Mouse (Mus musculus) G1E (cell line): ENCODE measurements around the gene Smim8. TPM values are rescaled to one million over a fixed set of nuclear protein-coding genes. Genes with fewer than 3 reads are reported as not detected.

Experiments
- ATAC-seq: 2 replicates; pipeline ENCODE4 v1.8.0; 2016; ENCODE audit warnings: mild to moderate bottlenecking; ENCODE audit not compliant: insufficient number of reproducible peaks, poor library complexity, low FRiP score, severe bottlenecking; ENCODE audit errors: extremely low read depth
- DNase-seq: peaks from one replicate; pipeline ENCODE4 v3.0.0; 2012; ENCODE audit warnings: low spot score
- H3K27me3 ChIP-seq: 2 replicates; pipeline ENCODE4 v1.6.1; 2012; ENCODE audit warnings: mild to moderate bottlenecking, low read length, inconsistent platforms; ENCODE audit not compliant: insufficient read depth
- H3K36me3 ChIP-seq: replicated peaks from 2 replicates; pipeline ENCODE3; 2012; ENCODE audit warnings: mild to moderate bottlenecking, inconsistent platforms
- H3K4me1 ChIP-seq: 2 replicates; pipeline ENCODE4 v1.6.1; 2012; ENCODE audit warnings: low read depth, low read length, inconsistent platforms, mixed read lengths; ENCODE audit not compliant: insufficient read depth
- H3K4me3 ChIP-seq: 2 replicates; pipeline ENCODE4 v1.5.1; 2012; ENCODE audit warnings: low read depth, mild to moderate bottlenecking, inconsistent platforms, low read length, moderate library complexity, mixed read lengths
- H3K9me3 ChIP-seq: replicated peaks from 2 replicates; pipeline ENCODE4 v1.6.1; 2012; ENCODE audit warnings: inconsistent platforms
- CTCF ChIP-seq: IDR thresholded peaks from 2 replicates; pipeline ENCODE4 v1.5.1; 2012; ENCODE audit warnings: low read depth, low read length, inconsistent platforms, mixed read lengths
- GATA1 ChIP-seq: IDR thresholded peaks from 2 replicates; pipeline ENCODE4 v1.6.1; 2012; ENCODE audit warnings: borderline replicate concordance, low read length, inconsistent platforms, mixed read lengths
- GATA2 ChIP-seq: IDR thresholded peaks from 2 replicates; pipeline ENCODE4 v1.6.1; 2012; ENCODE audit warnings: low read depth, low read length, inconsistent platforms, borderline replicate concordance
- POLR2AphosphoS5 ChIP-seq: IDR thresholded peaks from 2 replicates; pipeline ENCODE4 v1.6.1; 2012; ENCODE audit warnings: low read depth, low read length, inconsistent platforms; ENCODE audit not compliant: insufficient replicate concordance
- TAL1 ChIP-seq: conservative IDR thresholded peaks from 2 replicates; pipeline ENCODE4 v1.6.1; 2012; ENCODE audit warnings: low read depth, low read length, inconsistent platforms, mixed read lengths
- polyA plus RNA-seq: library from polyadenylated mRNA; stranded (reverse); fragments of >175 nt; gene quantifications from 2 replicates; pipeline ENCODE4 v1.2.3, GENCODE M21; 2012
- total RNA-seq, 2 experiments: library from RNA; stranded (forward) in 1 of 2; stranded (reverse) in 1 of 2; fragments of 200-1000 nt in 1 of 2; fragments of >200 nt in 1 of 2; fragmentation: Nextera tagmentation in 1 of 2; gene quantifications; 2 replicates each; pipeline ENCODE4 v1.2.3; 2014 to 2017

The Smim8 gene
- total and polyA plus RNA-seq, 3 experiments, result 27.0 to 92.9 (median 43.7) TPM

DNA sequence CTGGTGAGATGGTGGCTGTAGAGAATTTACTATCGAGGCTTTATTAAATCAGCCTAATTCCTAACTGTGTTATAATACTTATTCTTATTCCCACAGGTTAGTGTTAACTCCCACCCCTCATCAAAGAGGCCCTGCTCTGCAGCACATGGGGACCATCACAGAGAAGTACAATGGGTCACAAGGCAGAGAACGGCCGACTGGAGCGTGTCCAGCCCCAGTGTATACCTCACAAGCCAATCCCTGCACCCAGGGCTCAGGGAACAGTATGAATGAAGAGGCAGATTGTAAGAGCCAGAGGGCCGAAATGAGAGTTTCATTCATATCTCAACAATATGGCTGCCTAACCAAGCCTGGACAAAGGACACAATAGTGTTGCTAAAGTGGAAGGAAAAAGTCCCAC is 18.1 kb upstream of the Smim8 start:
- H3K27me3 ChIP-seq, result no peaks in the 10 kb centered on the region
- ATAC-seq, result no peak; the same call in 1 of the 2 replicates
- no peak overlapping the region for H3K4me3 ChIP-seq
- no peaks in the 10 kb centered on the region for H3K9me3 ChIP-seq
- TF ChIP-seq CTCF (no peak), TAL1 (no peak), GATA1 (no peak), GATA2 (no peak), POLR2AphosphoS5 (no peak)
- no peak for DNase-seq
- H3K4me1 ChIP-seq, result no peaks in the 10 kb centered on the region
- H3K36me3 ChIP-seq, result no peaks in the 10 kb centered on the region

DNA sequence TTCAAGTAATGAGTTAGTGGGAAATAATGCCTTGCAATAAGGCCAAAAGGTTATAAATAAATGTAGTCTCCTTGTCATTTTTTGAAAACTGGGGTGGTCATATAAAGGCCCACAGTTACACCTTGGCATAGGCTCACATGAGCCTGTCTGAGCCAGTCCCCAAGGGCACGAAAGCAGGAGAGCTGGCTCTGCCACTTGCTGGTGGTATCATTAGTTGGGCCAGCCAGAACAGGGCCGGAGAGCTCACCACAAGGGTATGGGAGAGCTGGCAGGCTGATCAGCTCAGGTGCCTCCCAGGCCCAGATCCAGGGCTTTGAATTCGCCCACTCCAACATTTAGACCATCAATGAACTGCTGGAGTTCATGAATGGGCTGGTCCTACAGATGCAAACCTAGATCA is 8.3 kb upstream of the Smim8 start:
- ATAC-seq, result no peak
- DNase-seq, result no peak
- Histone ChIP-seq H3K27me3 (peaks cover 34% of the 10 kb centered on the region), H3K4me1 (peaks cover 11% of the 10 kb centered on the region), H3K9me3 (peaks cover 2% of the 10 kb centered on the region; the same call in 1 of the 2 replicates), H3K4me3 (no peak overlapping the region), H3K36me3 (no peaks in the 10 kb centered on the region)
- TF ChIP-seq POLR2AphosphoS5 (no peak), GATA1 (no peak), CTCF (no peak), TAL1 (no peak), GATA2 (no peak)

DNA sequence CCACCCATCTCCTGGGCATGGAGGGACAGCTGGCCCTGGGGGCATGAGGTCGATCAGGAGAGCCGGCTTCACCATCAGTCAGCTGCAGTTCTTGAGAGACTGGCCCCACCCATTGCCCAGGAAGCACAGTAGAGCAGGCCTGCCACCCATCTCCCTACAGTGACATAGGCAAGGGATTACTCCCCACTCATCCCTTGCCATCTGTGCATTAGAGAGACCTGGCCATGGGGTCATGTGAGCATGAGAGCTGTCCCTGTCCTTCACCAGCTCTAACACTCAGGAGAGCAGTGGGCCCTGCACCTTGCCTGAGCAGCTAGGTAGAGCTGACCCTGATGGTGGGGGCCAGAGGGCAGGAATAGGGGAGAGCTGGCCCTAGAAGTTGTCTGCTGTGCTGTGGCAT is 7.4 kb upstream of the Smim8 start:
- no peak for TF ChIP-seq POLR2AphosphoS5
- no peak for TF ChIP-seq TAL1
- no peak for TF ChIP-seq CTCF
- TF ChIP-seq GATA1, result no peak
- TF ChIP-seq GATA2, result no peak
- Histone ChIP-seq H3K36me3 (no peaks in the 10 kb centered on the region), H3K4me3 (no peak overlapping the region), H3K9me3 (peaks cover 2% of the 10 kb centered on the region; the same call in 1 of the 2 replicates), H3K4me1 (peaks cover 15% of the 10 kb centered on the region), H3K27me3 (peaks cover 34% of the 10 kb centered on the region)
- DNase-seq, result no peak
- ATAC-seq, result no peak

DNA sequence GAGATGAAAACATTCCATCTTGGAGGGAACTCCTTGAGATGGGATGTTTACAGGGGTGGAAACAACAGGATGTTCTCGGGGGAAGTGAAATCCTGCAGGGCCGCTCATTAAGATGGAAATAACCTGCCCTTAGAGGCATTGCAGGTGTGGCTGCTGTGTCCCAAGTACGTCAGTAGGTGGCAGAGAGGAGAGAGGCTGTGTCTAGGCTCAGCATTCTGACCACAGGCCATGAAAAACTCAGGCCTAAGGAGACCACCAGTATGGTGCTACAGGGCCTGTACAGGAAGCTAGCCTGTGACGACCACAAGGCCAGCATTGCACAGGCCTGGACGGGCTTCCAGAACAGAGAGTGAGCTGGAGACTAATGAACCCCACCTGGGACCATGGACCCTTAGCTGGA is 6.6 kb upstream of the Smim8 start:
- H3K36me3 ChIP-seq, result no peaks in the 10 kb centered on the region
- peaks cover 15% of the 10 kb centered on the region for H3K4me1 ChIP-seq
- no peak for DNase-seq
- TF ChIP-seq POLR2AphosphoS5, result no peak
- TF ChIP-seq GATA2, result no peak
- TF ChIP-seq CTCF, result no peak
- no peak for TF ChIP-seq TAL1
- TF ChIP-seq GATA1, result no peak
- H3K27me3 ChIP-seq, result peaks cover 34% of the 10 kb centered on the region
- ATAC-seq, result no peak
- no peak overlapping the region for H3K4me3 ChIP-seq
- H3K9me3 ChIP-seq, result peaks cover 2% of the 10 kb centered on the region; the same call in 1 of the 2 replicates

DNA sequence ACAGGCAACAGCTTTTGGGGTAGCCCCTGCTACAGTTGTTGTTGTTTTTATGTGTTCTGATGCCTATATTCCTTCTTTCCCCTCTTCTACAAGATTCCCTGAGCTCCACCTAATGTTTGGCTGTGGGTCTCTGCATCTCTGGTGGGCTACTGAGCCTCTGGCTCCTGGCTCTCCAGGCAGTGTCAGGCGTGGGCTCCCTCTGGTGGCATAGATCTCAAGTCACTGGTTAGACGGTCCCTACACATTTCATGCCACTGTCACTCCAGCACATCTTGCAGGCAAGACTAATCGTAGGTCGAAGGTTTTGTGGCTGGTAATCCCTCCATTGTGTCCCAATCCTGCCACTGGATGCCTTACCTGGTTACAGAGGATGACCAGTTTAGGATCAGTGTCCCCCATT is 4.5 kb upstream of the Smim8 start:
- peak; percentile 12 for DNase-seq
- H3K27me3 ChIP-seq, result peaks cover 21% of the 10 kb centered on the region
- TF ChIP-seq POLR2AphosphoS5 (no peak), CTCF (no peak), TAL1 (no peak), GATA1 (no peak), GATA2 (no peak)
- H3K4me1 ChIP-seq, result peaks cover 18% of the 10 kb centered on the region
- no peaks in the 10 kb centered on the region for H3K36me3 ChIP-seq
- no peak overlapping the region for H3K4me3 ChIP-seq
- peaks cover 2% of the 10 kb centered on the region; the same call in 1 of the 2 replicates for H3K9me3 ChIP-seq
- no peak for ATAC-seq

DNA sequence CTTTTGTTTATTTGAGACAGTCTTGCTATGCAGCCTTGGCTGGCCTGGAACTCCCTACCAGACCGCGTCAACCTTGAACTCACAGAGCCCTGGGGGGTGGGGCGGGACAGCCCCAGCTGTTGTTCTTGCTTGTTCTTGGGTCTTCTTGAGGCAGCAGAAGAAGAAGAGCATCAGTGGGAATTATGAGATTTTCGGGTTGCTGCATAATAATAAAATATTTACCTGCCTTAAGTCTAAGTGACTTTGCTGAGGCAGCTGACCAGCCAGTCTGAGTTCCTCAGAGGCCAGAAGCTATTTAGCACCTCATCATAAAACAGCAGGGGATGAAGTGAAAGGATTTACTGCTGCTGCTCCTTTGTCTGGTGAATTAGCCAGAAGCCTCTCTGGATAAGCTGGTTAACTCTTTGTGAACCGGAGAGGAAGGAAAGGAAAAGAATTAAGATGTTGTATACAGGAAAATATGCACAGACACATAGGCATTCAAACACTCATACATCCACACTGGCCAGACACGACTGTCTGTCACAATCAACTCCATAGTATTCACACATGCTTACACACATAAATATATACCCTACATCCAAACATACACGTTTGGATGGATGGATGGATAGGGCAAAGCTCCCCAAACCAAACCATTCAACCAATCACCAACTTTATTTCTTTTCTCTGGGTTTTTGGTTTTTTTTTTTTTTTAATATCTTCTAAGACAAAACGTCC is 6.4 kb downstream of the Smim8 start:
- TF ChIP-seq CTCF (no peak), POLR2AphosphoS5 (no peak), GATA1 (no peak), GATA2 (no peak), TAL1 (no peak)
- Histone ChIP-seq H3K4me1 (peaks cover 17% of the 10 kb centered on the region), H3K27me3 (no peaks in the 10 kb centered on the region), H3K4me3 (no peak overlapping the region), H3K36me3 (peaks cover 42% of the 10 kb centered on the region), H3K9me3 (no peaks in the 10 kb centered on the region)
- DNase-seq (no peak), ATAC-seq (no peak)

DNA sequence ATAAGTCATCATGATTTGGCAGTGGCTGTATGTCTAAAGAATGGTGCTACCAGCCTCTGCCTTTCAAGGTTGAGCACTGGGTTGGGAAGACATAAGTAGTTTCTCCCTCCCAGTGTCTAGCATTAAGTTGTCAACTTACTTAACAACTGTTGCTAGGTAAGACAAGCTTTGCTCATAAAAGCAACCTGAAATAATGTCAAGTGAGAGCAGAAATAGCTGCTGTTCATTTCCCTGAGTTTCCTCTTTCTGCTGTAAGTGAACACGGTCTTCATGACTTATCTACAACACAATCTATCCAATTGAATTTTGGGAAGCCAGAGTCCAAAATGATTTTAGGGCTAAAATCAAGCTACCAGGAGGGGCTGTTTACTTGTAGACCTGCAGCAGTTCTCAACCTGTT is 22.1 kb downstream of the Smim8 start, which contains the start of gene Gm136:
Gene Gm136, minus strand, starts transcription at position 101 of the 400 bp plus-strand sequence.
- H3K9me3 ChIP-seq, result no peaks in the 10 kb centered on the region
- DNase-seq, result no peak
- no peaks in the 10 kb centered on the region for H3K4me1 ChIP-seq
- no peak within 1 kb of the TSS for H3K4me3 ChIP-seq
- TF ChIP-seq POLR2AphosphoS5 (no peak), GATA2 (no peak), TAL1 (no peak), CTCF (no peak), GATA1 (no peak)
- H3K27me3 ChIP-seq, result peaks cover 16% of the 10 kb centered on the region
- ATAC-seq, result no peak
- no peaks in the 10 kb centered on the region for H3K36me3 ChIP-seq
